Mouse (Mus musculus) MEL (cell line): ENCODE measurements around the gene Otos.

Experiments
- CTCF ChIP-seq, 3 experiments: IDR thresholded peaks in 2 of 3; conservative IDR thresholded peaks in 1 of 3; 2 replicates each; pipeline ENCODE4 v1.5.1; 2011 to 2012; ENCODE audit warnings: low read length in 3 of 3, low read depth in 2 of 3, mild to moderate bottlenecking in 2 of 3, improper control_type of control experiment in 1 of 3, inconsistent platforms in 1 of 3, mixed read lengths in 1 of 3, moderate library complexity in 1 of 3; ENCODE audit not compliant: control insufficient read depth in 1 of 3, insufficient read depth in 1 of 3, poor library complexity in 1 of 3, severe bottlenecking in 1 of 3
- E2F4 ChIP-seq: IDR thresholded peaks from 2 replicates; pipeline ENCODE4 v1.6.1; 2011; ENCODE audit warnings: low read depth, low read length, improper control_type of control experiment, borderline replicate concordance
- ETS1 ChIP-seq: IDR thresholded peaks from 2 replicates; pipeline ENCODE4 v1.6.1; 2012; ENCODE audit warnings: low read depth, mild to moderate bottlenecking, inconsistent platforms, low read length, improper control_type of control experiment, moderate library complexity
- MEF2A ChIP-seq: IDR thresholded peaks from 2 replicates; pipeline ENCODE4 v1.6.1; 2014; ENCODE audit warnings: low read depth, mild to moderate bottlenecking, inconsistent platforms, low read length, improper control_type of control experiment; ENCODE audit not compliant: poor library complexity, insufficient replicate concordance, severe bottlenecking; ENCODE audit errors: extremely low read depth
- POLR2A ChIP-seq, 2 experiments: IDR thresholded peaks; 2 replicates each; pipeline ENCODE4 v1.6.1; 2011 to 2012; ENCODE audit warnings: low read length in 2 of 2, mild to moderate bottlenecking in 2 of 2, control low read depth in 1 of 2, improper control_type of control experiment in 1 of 2, low read depth in 1 of 2, moderate library complexity in 1 of 2; ENCODE audit not compliant: control insufficient read depth in 1 of 2, insufficient read depth in 1 of 2, poor library complexity in 1 of 2
- SMC3 ChIP-seq: IDR thresholded peaks from 2 replicates; pipeline ENCODE4 v1.6.1; 2011; ENCODE audit warnings: low read depth, low read length, improper control_type of control experiment
- TCF12 ChIP-seq: IDR thresholded peaks from 2 replicates; pipeline ENCODE4 v1.6.1; 2014; ENCODE audit warnings: low read depth, mild to moderate bottlenecking, inconsistent platforms, low read length, improper control_type of control experiment, moderate library complexity
- ZNF384 ChIP-seq: IDR thresholded peaks from 2 replicates; pipeline ENCODE4 v1.6.1; 2012; ENCODE audit warnings: low read depth, mild to moderate bottlenecking, inconsistent platforms, low read length, improper control_type of control experiment

GRCm38 (mm10) chr1:92680668-92681603, 32.3 kb upstream of the Otos start:
- TF ChIP-seq E2F4 (no peak), ZNF384 (no peak), POLR2A (IDR thresholded peaks at IDR 0.05; ENCODE audit: control insufficient read depth in 1 of 2, insufficient read depth in 1 of 2, low read depth in 1 of 2, low read length in 2 of 2, poor library complexity in 1 of 2) (no peak), ETS1 (no peak), CTCF (IDR thresholded peaks at IDR 0.05 in 2 of 3, conservative IDR thresholded peaks at IDR 0.05 in 1 of 3; ENCODE audit: control insufficient read depth in 1 of 3, insufficient read depth in 1 of 3, low read depth in 2 of 3, low read length in 3 of 3, poor library complexity in 1 of 3, severe bottlenecking in 1 of 3) (no peak), SMC3 (no peak), MEF2A (no peak), TCF12 (no peak)
